Comparison of ENCODE assay signal across 8 mouse cellular contexts in the genomic region with DNA sequence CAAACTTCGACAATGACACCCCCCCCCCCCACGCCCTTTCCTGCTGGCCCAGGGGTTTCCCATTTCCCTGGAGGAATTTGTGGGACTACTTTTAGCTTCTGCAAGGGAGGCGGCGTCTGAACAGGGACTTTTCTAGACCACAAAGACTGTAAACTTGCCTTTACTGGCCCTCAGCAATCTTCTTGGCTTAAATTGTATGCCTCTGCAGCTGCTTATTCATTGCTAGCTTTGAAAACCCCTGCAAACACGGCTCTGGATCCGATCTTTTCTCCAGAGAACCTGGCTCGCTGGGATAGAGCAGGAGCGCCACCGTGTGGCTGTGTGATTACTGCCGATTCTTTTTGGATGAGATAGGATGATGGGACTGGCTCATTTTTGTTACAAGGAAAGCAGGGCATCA. TPM values are rescaled to one million over a fixed set of nuclear protein-coding genes. Genes with fewer than 3 reads are reported as not detected.
DNase-seq lines count a peak whose midpoint lies in the region; ATAC-seq lines count a peak whose summit lies in the region.

No protein-coding gene starts in this region.

- no peaks in the 10 kb centered on the region for H3K9me3 ChIP-seq in intestine, embryonic 14.5 days (ENCODE audit: control insufficient read depth, low read length)

- H3K27ac ChIP-seq in intestine, embryonic 14.5 days (ENCODE audit: low read depth) = peak overlapping the region; percentile 51; the same call in 1 of the 2 replicates

- H3K4me2 ChIP-seq in intestine, embryonic 14.5 days (ENCODE audit: low read length) = peak overlapping the region; percentile 33

- ATAC-seq in intestine, embryonic 14.5 days (replicated peaks; ENCODE audit: low FRiP score, low TSS enrichment, low read depth) = peak; percentile 53
- peak; percentile 83 for ATAC-seq in megakaryocyte progenitor cell, adult 5-6 weeks (replicated peaks; ENCODE audit: poor library complexity)

- H3K36me3 ChIP-seq in intestine, embryonic 14.5 days (ENCODE audit: control insufficient read depth, insufficient read depth, low read length) = no peaks in the 10 kb centered on the region

- 7% methylated on average over 10 of the region's 10 CpGs for WGBS in intestine, embryonic 14.5 days

- H3K4me1 ChIP-seq in intestine, embryonic 14.5 days (replicated peaks; ENCODE audit: control insufficient read depth, insufficient read depth, low read length) = 0 out of 2 replicates have a peak, but pooled peaks cover 3% of the 10 kb centered on the region

- no peaks in the 10 kb centered on the region for H3K27me3 ChIP-seq in intestine, embryonic 14.5 days (replicated peaks; ENCODE audit: control insufficient read depth, insufficient read depth, low read length)

- DNase-seq in adrenal gland, adult 18-20 months (ENCODE audit: low spot score in 2 of 2) = peak; percentile 91 to 96
- peak; percentile 94 for DNase-seq in embryo, embryonic 10.5 days (ENCODE audit: low spot score)
- peak; percentile 75 for DNase-seq in gastrocnemius, postnatal 25 days
- DNase-seq in intestine, embryonic 14.5 days (ENCODE audit: low spot score) = peak; percentile 98
- peak; percentile 89 to 90 for DNase-seq in left cerebral cortex, postnatal 10 days (ENCODE audit: extremely low spot score in 1 of 2, low spot score in 2 of 2)
- DNase-seq in right cerebral cortex, postnatal 10 days (ENCODE audit: low spot score in 2 of 2) = peak; percentile 92 to 95
- peak; percentile 91 for DNase-seq in urinary bladder, postnatal 14 days (ENCODE audit: low spot score)

- intact Hi-C loops in left cerebral cortex, postnatal 10 days (cut with DNase I) = loop anchor here (1.0 to 5.0 kb wide), 2 partner anchors 190 to 618 kb away; no protein-coding TSS in a partner anchor

- H3K9ac ChIP-seq in intestine, embryonic 14.5 days (ENCODE audit: low read length) = no peak overlapping the region

- 0 out of 2 replicates have a peak overlapping the region, but pooled peaks have one; percentile 4 for H3K4me3 ChIP-seq in intestine, embryonic 14.5 days (ENCODE audit: low read depth, low read length)

RNA-seq across cellular contexts. Expression of a gene that starts 32.7 kb away (rescaled TPM):
- total RNA-seq in adrenal gland, adult 18-20 months (2021) = not detected
- not detected for total RNA-seq in gastrocnemius, postnatal 25 days (2021)
- polyA plus RNA-seq in intestine, embryonic 14.5 days (2014; fragmentation: Nextera tagmentation; extraction: Ambion mirVana) = not detected in 2 replicates
- not detected for total RNA-seq in left cerebral cortex, postnatal 10 days (2021)
- total RNA-seq in megakaryocyte progenitor cell, adult 5-6 weeks (2015) = not detected in 2 replicates
- not detected in 2 replicates for total RNA-seq in megakaryocyte progenitor cell, adult 5-6 weeks (2017)

Comparison
In these comparisons a context has a peak if more than half of its experiments do, and no peak if none do; other contexts are left out.
1. Peak in every context shown above with its lines: DNase-seq, ATAC-seq, H3K4me3 ChIP-seq and H3K27ac ChIP-seq.